Mouse (Mus musculus) limb, embryonic 14.5 days (tissue): ENCODE data around the gene Grwd1. TPM values are rescaled to one million over a fixed set of nuclear protein-coding genes. Genes with fewer than 3 reads are reported as not detected.

ENCODE experiments used
- ATAC-seq: fragments of 200-750 bp; cut with Nextera tagmentation; 2 replicates; pipeline ENCODE4 v1.8.0; 2017; ENCODE audit warnings: low read depth, moderate number of reproducible peaks, moderate TSS enrichment; ENCODE audit not compliant: low FRiP score
- DNase-seq: peaks from one replicate; pipeline ENCODE4 v3.0.0-alpha.2; 2015; ENCODE audit warnings: low spot score
- H3K27ac ChIP-seq: fragments of 300-500 bp; sonication (generic); replicated peaks from 2 replicates; pipeline ENCODE4 v1.5.1; 2014; ENCODE audit warnings: low read depth, mild to moderate bottlenecking, low read length, moderate library complexity, mixed read lengths
- H3K27me3 ChIP-seq: fragments of 300-500 bp; sonication (generic); 2 replicates; pipeline ENCODE4 v1.6.1; 2014; ENCODE audit warnings: low read length, mixed read lengths; ENCODE audit not compliant: control insufficient read depth, insufficient read depth
- H3K36me3 ChIP-seq: fragments of 300-500 bp; sonication (generic); 2 replicates; pipeline ENCODE4 v1.6.1; 2014; ENCODE audit warnings: mild to moderate bottlenecking, low read length, moderate library complexity, mixed read lengths; ENCODE audit not compliant: control insufficient read depth, insufficient read depth
- H3K4me1 ChIP-seq: fragments of 300-500 bp; sonication (generic); 2 replicates; pipeline ENCODE4 v1.6.1; 2014; ENCODE audit warnings: antibody characterized with exemption, low read length, mixed read lengths; ENCODE audit not compliant: control insufficient read depth, insufficient read depth
- H3K4me2 ChIP-seq: fragments of 300-500 bp; sonication (generic); replicated peaks from 2 replicates; pipeline ENCODE4 v1.6.1; 2014; ENCODE audit warnings: low read depth, mild to moderate bottlenecking, low read length, moderate library complexity; ENCODE audit not compliant: severe bottlenecking
- H3K4me3 ChIP-seq: fragments of 300-500 bp; sonication (generic); replicated peaks from 2 replicates; pipeline ENCODE4 v1.5.1; 2014; ENCODE audit warnings: low read length
- H3K9ac ChIP-seq: fragments of 300-500 bp; sonication (generic); 2 replicates; pipeline ENCODE4 v1.6.1; 2014; ENCODE audit warnings: mild to moderate bottlenecking, low read depth, low read length, moderate library complexity; ENCODE audit not compliant: severe bottlenecking
- H3K9me3 ChIP-seq: fragments of 300-500 bp; sonication (generic); 2 replicates; pipeline ENCODE4 v1.6.1; 2016; ENCODE audit warnings: low read length; ENCODE audit not compliant: control insufficient read depth
- POLR2A ChIP-seq: fragments of 200-500 bp; IDR thresholded peaks from 2 replicates; pipeline ENCODE4 v1.8.0; 2012; ENCODE audit warnings: inconsistent platforms, mild to moderate bottlenecking, moderate library complexity, borderline replicate concordance; ENCODE audit not compliant: insufficient read depth, insufficient read length; ENCODE audit errors: extremely low read depth
- WGBS: fragments of 180-500 bp; shearing (Covaris S2); extraction: QIAGEN DNeasy Blood & Tissue Kit; methylation state at CpG from one replicate; pipeline ENCODE4 v1.1.7; 2014; 5-methylcytosine and 5-hydroxymethylcytosine counted together
- polyA plus RNA-seq, 2 experiments: library from polyadenylated mRNA; depleted of rRNA in 1 of 2; stranded (reverse) in 1 of 2; unstranded in 1 of 2; fragments of >200 nt; fragmentation: Nextera tagmentation in 1 of 2; extraction: Ambion mirVana in 1 of 2; gene quantifications; 2 replicates each; pipeline versions ENCODE4 v1.2.1 to v1.2.3; 2012 to 2014

Gene Grwd1
- polyA plus RNA-seq, 2 experiments: 33.7 to 62.4 TPM

DNA sequence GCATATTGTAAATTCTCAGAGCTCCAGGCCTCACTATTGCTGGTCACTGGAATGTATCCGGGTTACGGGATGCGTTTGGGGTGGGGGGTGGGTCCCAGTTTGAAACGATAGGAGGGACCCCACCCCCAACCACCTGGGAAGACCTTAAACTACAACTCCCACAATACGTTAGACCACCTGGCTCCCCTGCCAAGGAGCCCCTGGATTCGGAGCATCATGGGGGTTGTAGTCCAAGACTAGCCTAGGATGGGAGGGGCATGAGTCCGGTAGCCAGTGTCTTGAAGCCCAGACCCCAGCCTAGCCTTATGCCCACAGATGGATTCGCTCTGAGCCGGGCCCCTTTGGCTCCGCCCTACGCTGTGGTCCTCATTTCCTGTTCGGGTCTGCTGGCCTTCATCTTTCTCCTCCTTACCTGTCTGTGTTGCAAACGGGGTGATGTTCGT lies 44.6 kb downstream of the Grwd1 start:
- WGBS: 0% methylated on average over 14 of the region's 14 CpGs

GRCm38 (mm10) chr7:45785388-45786135 lies 45.2 kb downstream of the Grwd1 start:
- peak; percentile 53 for ATAC-seq
- no peak for TF ChIP-seq POLR2A
- Histone ChIP-seq H3K9ac (peak overlapping the region; percentile 66), H3K27ac (peak overlapping the region; percentile 48; the same call in 1 of the 2 replicates), H3K4me3 (peak overlapping the region; percentile 83), H3K4me2 (peak overlapping the region; percentile 95), H3K36me3 (peaks cover 26% of the 10 kb centered on the region), H3K4me1 (peaks cover 18% of the 10 kb centered on the region), H3K27me3 (no peaks in the 10 kb centered on the region), H3K9me3 (no peaks in the 10 kb centered on the region)
- no peak for DNase-seq
- WGBS: under 1% methylated on average over 32 of the region's 42 CpGs

More for the DNA sequence above, 44.6 kb downstream of the Grwd1 start:
- DNase-seq (peak; percentile 82), ATAC-seq (peak; percentile 71)
- H3K27ac ChIP-seq: peak overlapping the region; percentile 48; the same call in 1 of the 2 replicates
- H3K4me1 ChIP-seq: peaks cover 18% of the 10 kb centered on the region
- peak overlapping the region; percentile 66 for H3K9ac ChIP-seq
- H3K9me3 ChIP-seq: no peaks in the 10 kb centered on the region
- H3K4me2 ChIP-seq: peak overlapping the region; percentile 95
- H3K36me3 ChIP-seq: peaks cover 32% of the 10 kb centered on the region
- H3K4me3 ChIP-seq: peak overlapping the region; percentile 83
- no peaks in the 10 kb centered on the region for H3K27me3 ChIP-seq
- TF ChIP-seq POLR2A: no peak

DNA sequence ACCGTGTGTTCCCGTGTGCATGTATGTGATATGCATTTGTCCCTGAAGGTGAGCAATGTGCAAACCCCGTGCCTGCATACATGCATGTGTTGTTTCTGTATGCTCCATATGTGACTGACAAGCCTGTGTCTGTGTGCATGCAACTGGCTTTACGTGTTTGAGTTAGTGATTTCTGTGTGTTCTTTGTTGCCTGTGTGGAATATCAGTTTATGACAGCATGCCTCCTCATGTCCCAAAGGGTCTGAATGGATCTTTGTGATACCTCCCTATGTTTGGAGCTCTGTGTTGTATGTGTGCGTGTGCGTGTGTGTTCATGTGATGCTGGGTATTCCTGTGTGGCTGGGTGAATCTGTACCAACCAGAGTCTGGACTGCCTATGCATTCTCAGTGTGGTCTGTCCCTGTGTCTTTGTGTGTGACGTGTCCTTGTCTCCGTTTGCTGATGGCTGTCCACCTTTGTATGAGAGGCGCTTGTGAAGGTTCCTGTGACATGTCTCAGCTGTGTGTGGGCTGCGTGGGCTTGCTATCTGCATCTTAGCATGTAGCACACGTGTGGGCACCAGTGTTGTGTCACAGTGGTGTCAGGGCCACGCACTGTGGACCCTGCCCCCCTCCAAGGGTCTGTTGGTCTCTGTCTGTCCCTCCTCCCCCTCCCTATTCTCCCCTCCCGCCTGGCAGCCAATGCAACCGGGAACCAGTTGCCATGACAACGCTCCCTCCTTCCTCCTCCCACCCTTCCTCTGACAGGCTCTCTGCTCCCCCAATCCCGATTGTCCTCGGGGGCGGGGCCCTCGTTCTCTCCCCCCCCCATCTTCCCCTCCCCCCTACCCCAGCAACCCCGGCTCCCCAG lies 46.0 kb downstream of the Grwd1 start, which contains the start of gene Sult2b1:
Gene Sult2b1, minus strand, starts transcription at position 146 of the 849 bp plus-strand sequence.
- H3K4me3 ChIP-seq: peak within 1 kb of the TSS; percentile 83
- H3K27ac ChIP-seq: peak within 1 kb of the TSS; percentile 48
- H3K9ac ChIP-seq: peak within 1 kb of the TSS; percentile 66
- peak; percentile 94 for DNase-seq
- peak; percentile 69 for ATAC-seq
- peak within 1 kb of the TSS; percentile 95 for H3K4me2 ChIP-seq
- H3K36me3 ChIP-seq: peaks cover 18% of the 10 kb centered on the region
- H3K27me3 ChIP-seq: no peaks in the 10 kb centered on the region
- H3K9me3 ChIP-seq: no peaks in the 10 kb centered on the region
- WGBS: 26% methylated on average over 18 of the region's 20 CpGs
- peaks cover 18% of the 10 kb centered on the region for H3K4me1 ChIP-seq
- no peak for TF ChIP-seq POLR2A

DNA sequence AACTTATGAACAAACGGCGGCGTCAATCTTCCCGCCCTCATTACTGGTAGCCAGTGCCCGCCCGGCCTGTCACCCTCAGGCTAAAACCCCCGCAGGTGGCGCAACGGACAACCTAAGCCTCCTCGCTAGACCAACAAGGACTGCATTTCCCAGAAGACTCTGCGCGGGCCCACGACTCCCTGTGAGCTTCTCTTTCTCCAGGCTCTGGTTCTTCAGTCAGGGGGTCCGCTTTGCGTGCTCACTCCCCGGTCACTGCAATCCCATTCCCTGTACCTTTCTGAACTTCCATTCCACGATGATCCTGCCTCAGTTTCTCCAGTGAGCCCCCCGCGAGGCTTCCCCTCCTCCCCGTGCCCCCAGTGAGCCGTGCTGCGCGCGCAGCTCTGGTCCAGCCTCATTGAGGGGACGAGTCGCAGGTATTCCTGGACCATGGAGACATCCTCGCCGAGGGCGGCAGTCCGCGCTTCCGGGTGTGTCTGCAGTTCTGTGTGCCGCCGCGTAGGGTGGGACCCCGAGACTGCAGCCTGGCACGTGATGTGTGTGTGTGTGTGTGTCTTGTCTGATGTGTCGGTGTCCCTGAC lies 47.1 kb downstream of the Grwd1 start, which contains the start of gene Lmtk3:
Gene Lmtk3, plus strand, starts transcription at position 228 of the 581 bp plus-strand sequence.
- TF ChIP-seq POLR2A: no peak
- Histone ChIP-seq H3K36me3 (peaks cover 8% of the 10 kb centered on the region; the same call in 1 of the 2 replicates), H3K27me3 (no peaks in the 10 kb centered on the region), H3K9me3 (no peaks in the 10 kb centered on the region), H3K4me2 (peak within 1 kb of the TSS; percentile 68), H3K4me1 (peaks cover 18% of the 10 kb centered on the region), H3K9ac (peak within 1 kb of the TSS; percentile 64), H3K4me3 (peak within 1 kb of the TSS; percentile 56), H3K27ac (no peak within 1 kb of the TSS)
- DNase-seq (peak; percentile 67), ATAC-seq (peak; percentile 25; the same call in 1 of the 2 replicates)
- 1% methylated on average over 38 of the region's 38 CpGs for WGBS

GRCm38 (mm10) chr7:45782271-45782670 lies 48.5 kb downstream of the Grwd1 start:
- Histone ChIP-seq H3K36me3 (no peaks in the 10 kb centered on the region), H3K27ac (no peak overlapping the region), H3K9me3 (no peaks in the 10 kb centered on the region), H3K9ac (no peak overlapping the region), H3K4me3 (no peak overlapping the region), H3K27me3 (no peaks in the 10 kb centered on the region), H3K4me1 (peaks cover 18% of the 10 kb centered on the region), H3K4me2 (no peak overlapping the region)
- ATAC-seq (no peak), DNase-seq (no peak)
- 63% methylated on average over 4 of the region's 4 CpGs for WGBS
- TF ChIP-seq POLR2A: no peak
